Mouse (Mus musculus): Measurements from ENCODE around the gene Rab33b. TPM values are rescaled to one million over a fixed set of nuclear protein-coding genes. Genes with fewer than 3 reads are reported as not detected.
"Not testable (repeated sequence)": the region's sequence is repeated elsewhere in the genome, so short reads cannot be mapped to it uniquely, and the experiment has no call there.

Gene Rab33b
- 27.3 and 27.4 TPM in 2 replicates for polyA plus RNA-seq (2015; fragmentation: Nextera tagmentation; extraction: Ambion mirVana)

DNA sequence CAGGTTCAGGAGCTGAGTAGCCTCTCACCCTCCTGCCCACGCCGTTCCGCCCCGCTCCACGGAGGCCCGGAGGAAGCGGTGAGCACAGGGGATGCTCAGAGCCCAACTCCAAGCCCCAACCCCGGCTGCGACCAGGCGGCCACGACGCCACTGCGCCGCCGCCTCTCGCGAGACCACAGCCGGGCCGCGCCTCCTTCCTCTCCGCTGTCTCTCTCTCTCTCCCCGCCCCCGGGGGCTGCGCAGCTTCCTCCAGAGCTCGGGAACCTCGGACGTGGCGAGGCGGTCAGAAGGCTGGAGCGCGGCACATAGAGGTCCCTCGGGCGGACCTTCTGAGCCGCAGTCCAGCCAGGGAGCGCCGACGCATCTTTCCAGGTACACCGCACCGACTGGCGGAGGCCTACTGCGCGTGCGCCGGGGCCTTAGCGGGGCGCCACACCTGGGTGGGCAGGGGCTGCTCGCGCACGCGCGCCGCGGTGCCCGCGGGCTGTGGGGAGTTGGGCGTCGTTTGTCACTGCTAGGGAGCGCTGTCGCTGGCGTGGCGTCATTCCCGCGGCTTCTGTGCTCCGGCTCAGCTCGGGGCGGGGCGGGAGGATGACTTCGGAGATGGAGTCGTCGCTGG is at the start of gene Rab33b:
Gene Rab33b (plus strand): TSS at position 180 of the 619 bp plus-strand sequence.
- peak within 1 kb of the TSS; percentile 60 for H3K9ac ChIP-seq (replicated peaks)
- peak within 1 kb of the TSS; percentile 95 for H3K27ac ChIP-seq (replicated peaks)
- no peaks in the 10 kb centered on the region for H3K27me3 ChIP-seq (replicated peaks)
- peak within 1 kb of the TSS; percentile 58 for H3K4me3 ChIP-seq (replicated peaks)
- peak; percentile 95 for ATAC-seq (ENCODE audit: low FRiP score)
- peak within 1 kb of the TSS; percentile 83 for H3K4me2 ChIP-seq
- no peaks in the 10 kb centered on the region for H3K9me3 ChIP-seq (replicated peaks)
- under 1% methylated on average over 70 of the region's 70 CpGs for WGBS
- H3K36me3 ChIP-seq = no peaks in the 10 kb centered on the region
- peaks cover 30% of the 10 kb centered on the region for H3K4me1 ChIP-seq

DNA sequence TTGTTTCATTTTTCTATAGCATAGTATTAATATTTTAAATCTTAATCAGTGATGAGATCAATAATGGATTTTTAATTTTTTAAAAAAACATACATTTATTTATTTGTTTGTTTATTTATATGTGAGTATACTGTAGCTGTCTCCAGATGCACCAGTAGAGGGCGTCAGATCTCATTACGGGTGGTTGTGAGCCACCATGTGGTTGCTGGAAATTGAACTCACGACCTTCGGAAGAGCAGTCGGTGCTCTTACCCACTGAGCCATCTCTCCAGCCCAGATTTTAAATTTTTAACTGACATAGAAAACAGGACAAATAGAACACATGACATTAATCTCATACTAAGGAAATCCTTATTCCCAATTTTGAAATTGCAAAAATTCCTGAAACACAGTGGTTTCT is 49.4 kb upstream of the Rab33b start:
- H3K4me2 ChIP-seq; H3K4me1 ChIP-seq; H3K9me3 ChIP-seq (replicated peaks); H3K4me3 ChIP-seq (replicated peaks); H3K27me3 ChIP-seq (replicated peaks); ATAC-seq (ENCODE audit: low FRiP score); H3K27ac ChIP-seq (replicated peaks); H3K36me3 ChIP-seq; H3K9ac ChIP-seq (replicated peaks): not testable (repeated sequence)
- WGBS = 84% methylated on average over 5 of the region's 5 CpGs

- Histone ChIP-seq H3K36me3 (0 out of 2 replicates have a peak, but pooled peaks cover 6% of the 10 kb centered on the region), H3K4me1 (no peaks in the 10 kb centered on the region), H3K4me3 (replicated peaks) (no peak overlapping the region), H3K27ac (replicated peaks) (no peak overlapping the region), H3K4me2 (no peak overlapping the region), H3K27me3 (replicated peaks) (no peaks in the 10 kb centered on the region), H3K9me3 (replicated peaks) (no peaks in the 10 kb centered on the region), H3K9ac (replicated peaks) (no peak overlapping the region)
- WGBS = 67% methylated on average over 3 of the region's 3 CpGs
- no peak for ATAC-seq (ENCODE audit: low FRiP score)
Observed at GRCm38 (mm10) chr3:51434871-51435595, 48.7 kb upstream of the Rab33b start.

DNA sequence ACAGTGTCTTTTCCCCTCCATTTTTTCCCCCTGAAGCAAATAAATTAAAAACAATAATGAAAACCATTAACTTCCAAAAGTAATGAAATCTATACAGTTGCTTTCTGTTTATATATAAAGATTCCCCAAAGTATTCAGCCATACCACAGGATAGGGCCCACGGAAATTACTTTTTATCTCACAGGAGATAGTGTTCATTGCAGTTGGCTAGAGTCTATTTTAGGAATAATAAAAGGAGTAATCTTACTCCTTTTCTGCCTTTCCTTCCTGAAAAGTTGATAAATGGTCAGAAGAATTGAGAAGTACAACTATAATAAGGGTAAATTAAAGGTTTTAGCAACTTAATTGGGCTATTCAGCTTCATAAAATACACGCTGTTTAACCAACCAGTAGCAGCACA is 15.2 kb upstream of the Rab33b start:
- H3K9me3 ChIP-seq (replicated peaks) = no peaks in the 10 kb centered on the region
- H3K36me3 ChIP-seq = peaks cover 63% of the 10 kb centered on the region
- ATAC-seq (ENCODE audit: low FRiP score) = no peak
- WGBS = 92% methylated on average over 2 of the region's 2 CpGs
- no peak overlapping the region for H3K9ac ChIP-seq (replicated peaks)
- H3K4me2 ChIP-seq = no peak overlapping the region
- H3K27me3 ChIP-seq (replicated peaks) = no peaks in the 10 kb centered on the region
- H3K27ac ChIP-seq (replicated peaks) = no peak overlapping the region
- no peaks in the 10 kb centered on the region for H3K4me1 ChIP-seq
- no peak overlapping the region for H3K4me3 ChIP-seq (replicated peaks)

DNA sequence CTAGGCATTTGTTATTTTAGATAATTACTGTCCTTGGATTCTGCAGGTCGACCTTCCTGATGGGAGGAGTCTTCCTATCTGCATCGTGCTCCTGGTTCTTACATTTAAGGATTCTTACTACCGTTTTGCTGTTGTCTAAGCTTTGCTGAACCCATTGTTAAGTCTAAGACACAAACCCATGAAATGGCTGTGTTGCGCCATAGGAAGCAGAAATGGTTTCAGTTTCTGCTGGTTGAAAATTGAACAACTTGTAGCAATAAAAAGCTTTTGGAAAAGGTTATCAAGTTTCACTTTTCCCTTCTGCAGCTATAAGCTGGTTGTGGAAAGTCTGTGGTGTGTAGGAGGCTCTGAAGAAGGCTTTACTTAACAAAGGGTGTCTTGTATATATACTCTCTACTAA is 8.0 kb upstream of the Rab33b start:
- H3K4me1 ChIP-seq = no peaks in the 10 kb centered on the region
- no peaks in the 10 kb centered on the region for H3K9me3 ChIP-seq (replicated peaks)
- H3K9ac ChIP-seq (replicated peaks) = no peak overlapping the region
- no peak overlapping the region for H3K4me2 ChIP-seq
- peaks cover 41% of the 10 kb centered on the region for H3K36me3 ChIP-seq
- 84% methylated on average over 4 of the region's 4 CpGs for WGBS
- no peak for ATAC-seq (ENCODE audit: low FRiP score)
- H3K27me3 ChIP-seq (replicated peaks) = no peaks in the 10 kb centered on the region
- H3K27ac ChIP-seq (replicated peaks) = no peak overlapping the region
- H3K4me3 ChIP-seq (replicated peaks) = no peak overlapping the region

DNA sequence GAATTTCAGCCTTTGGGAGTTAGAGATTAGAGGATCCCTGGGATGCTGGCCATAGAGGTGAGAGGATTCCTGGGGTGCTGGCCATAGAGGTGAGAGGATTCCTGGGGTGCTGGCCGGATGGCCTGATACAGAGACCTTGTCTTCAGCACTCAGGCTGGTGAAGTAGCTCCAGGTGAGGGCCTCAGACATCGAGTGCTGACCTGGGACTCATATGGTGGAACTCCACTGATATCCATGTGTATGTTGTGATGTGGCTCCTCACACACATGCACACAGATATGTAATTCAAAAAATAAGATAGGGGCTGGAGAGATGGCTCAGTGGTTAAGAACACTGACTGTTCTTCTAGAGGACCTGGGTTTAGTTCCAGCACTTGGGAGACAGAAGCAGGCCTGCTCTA is 3.8 kb upstream of the Rab33b start:
- Histone ChIP-seq H3K9me3 (replicated peaks) (no peaks in the 10 kb centered on the region), H3K4me1 (peaks cover 12% of the 10 kb centered on the region), H3K9ac (replicated peaks) (no peak overlapping the region), H3K27me3 (replicated peaks) (no peaks in the 10 kb centered on the region), H3K36me3 (peaks cover 12% of the 10 kb centered on the region), H3K4me2 (no peak overlapping the region), H3K4me3 (replicated peaks) (no peak overlapping the region), H3K27ac (replicated peaks) (no peak overlapping the region)
- ATAC-seq (ENCODE audit: low FRiP score) = no peak
- WGBS = 45% methylated on average over 2 of the region's 2 CpGs

DNA sequence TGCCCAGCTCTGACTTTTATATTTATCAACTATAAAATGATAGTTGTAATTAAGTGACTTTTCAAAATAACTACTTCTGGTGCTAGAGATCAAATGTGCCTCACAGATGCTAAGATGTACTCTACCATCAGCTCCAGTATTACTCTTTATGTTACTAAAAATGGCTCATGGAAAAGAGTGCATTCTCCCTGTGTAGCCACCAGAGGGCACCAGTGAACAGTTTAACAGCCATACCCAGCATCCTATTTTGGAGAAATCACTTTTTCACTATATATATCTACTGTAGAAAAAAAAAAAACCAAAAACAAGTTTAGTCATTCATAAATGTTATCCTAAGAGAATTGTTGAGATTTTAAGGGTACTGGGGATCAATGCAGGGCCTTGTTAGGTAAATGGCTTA is 2.7 kb upstream of the Rab33b start:
- Histone ChIP-seq H3K27ac (replicated peaks) (no peak overlapping the region), H3K4me1 (peaks cover 23% of the 10 kb centered on the region), H3K4me3 (replicated peaks) (no peak overlapping the region), H3K9me3 (replicated peaks) (no peaks in the 10 kb centered on the region), H3K4me2 (no peak overlapping the region), H3K27me3 (replicated peaks) (no peaks in the 10 kb centered on the region), H3K36me3 (peaks cover 2% of the 10 kb centered on the region; the same call in 1 of the 2 replicates), H3K9ac (replicated peaks) (no peak overlapping the region)
- ATAC-seq (ENCODE audit: low FRiP score) = no peak

GRCm38 (mm10) chr3:51481881-51482280 is 1.8 kb upstream of the Rab33b start:
- no peaks in the 10 kb centered on the region for H3K36me3 ChIP-seq
- no peak overlapping the region for H3K4me2 ChIP-seq
- 57% methylated on average over 3 of the region's 3 CpGs for WGBS
- H3K4me3 ChIP-seq (replicated peaks) = no peak overlapping the region
- ATAC-seq (ENCODE audit: low FRiP score) = no peak
- H3K4me1 ChIP-seq = peaks cover 30% of the 10 kb centered on the region
- H3K27ac ChIP-seq (replicated peaks) = no peak overlapping the region
- no peaks in the 10 kb centered on the region for H3K27me3 ChIP-seq (replicated peaks)
- H3K9me3 ChIP-seq (replicated peaks) = no peaks in the 10 kb centered on the region
- no peak overlapping the region for H3K9ac ChIP-seq (replicated peaks)

DNA sequence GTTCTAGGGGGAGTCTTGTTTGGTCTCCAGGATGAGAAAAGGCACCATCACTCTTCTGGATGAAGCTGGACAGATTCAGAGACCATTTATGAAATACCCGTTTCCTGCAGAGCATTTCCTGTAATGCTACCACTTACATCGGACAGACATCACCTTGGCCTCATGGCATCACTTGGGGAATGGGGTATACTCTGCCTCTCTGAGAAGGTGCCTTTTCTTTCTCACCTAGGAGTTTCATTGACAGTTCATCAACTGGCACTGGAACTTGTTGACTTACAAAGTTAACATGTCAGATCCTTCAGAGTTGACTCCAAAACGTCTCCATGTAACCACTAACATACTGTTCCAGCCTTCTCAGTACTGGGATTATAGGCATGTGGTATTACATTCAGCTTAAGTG is 939 bp upstream of the Rab33b start:
- Histone ChIP-seq H3K4me3 (replicated peaks) (peak overlapping the region; percentile 58; the same call in 1 of the 2 replicates), H3K4me1 (peaks cover 30% of the 10 kb centered on the region), H3K36me3 (no peaks in the 10 kb centered on the region), H3K9ac (replicated peaks) (peak overlapping the region; percentile 60; the same call in 1 of the 2 replicates), H3K27me3 (replicated peaks) (no peaks in the 10 kb centered on the region), H3K4me2 (peak overlapping the region; percentile 83), H3K9me3 (replicated peaks) (no peaks in the 10 kb centered on the region), H3K27ac (replicated peaks) (peak overlapping the region; percentile 95)
- ATAC-seq (ENCODE audit: low FRiP score) = no peak
- 80% methylated on average over 3 of the region's 3 CpGs for WGBS

DNA sequence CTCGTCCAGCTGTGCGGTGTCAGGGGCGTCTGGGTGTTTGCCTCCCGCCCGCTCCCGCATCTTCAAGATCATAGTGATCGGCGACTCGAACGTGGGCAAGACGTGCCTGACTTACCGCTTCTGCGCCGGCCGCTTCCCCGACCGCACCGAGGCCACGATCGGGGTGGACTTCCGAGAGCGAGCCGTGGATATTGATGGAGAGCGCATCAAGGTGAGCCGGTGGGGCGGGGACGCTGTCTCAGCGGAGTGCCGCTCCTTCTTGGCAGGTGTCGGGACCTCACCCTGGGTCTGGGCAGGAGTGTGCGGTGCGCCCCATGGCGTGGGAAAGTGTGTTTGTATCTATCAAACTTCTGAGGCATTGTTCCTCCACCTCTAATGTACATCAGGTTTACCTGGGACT is 650 bp downstream of the Rab33b start:
- Histone ChIP-seq H3K36me3 (no peaks in the 10 kb centered on the region), H3K4me3 (replicated peaks) (peak overlapping the region; percentile 58), H3K27ac (replicated peaks) (peak overlapping the region; percentile 95), H3K9ac (replicated peaks) (peak overlapping the region; percentile 60), H3K4me1 (peaks cover 30% of the 10 kb centered on the region), H3K4me2 (peak overlapping the region; percentile 83), H3K9me3 (replicated peaks) (no peaks in the 10 kb centered on the region), H3K27me3 (replicated peaks) (no peaks in the 10 kb centered on the region)
- WGBS = under 1% methylated on average over 33 of the region's 33 CpGs
- ATAC-seq (ENCODE audit: low FRiP score) = 0 out of 2 replicates have a peak, but pooled peaks have one; percentile 48

DNA sequence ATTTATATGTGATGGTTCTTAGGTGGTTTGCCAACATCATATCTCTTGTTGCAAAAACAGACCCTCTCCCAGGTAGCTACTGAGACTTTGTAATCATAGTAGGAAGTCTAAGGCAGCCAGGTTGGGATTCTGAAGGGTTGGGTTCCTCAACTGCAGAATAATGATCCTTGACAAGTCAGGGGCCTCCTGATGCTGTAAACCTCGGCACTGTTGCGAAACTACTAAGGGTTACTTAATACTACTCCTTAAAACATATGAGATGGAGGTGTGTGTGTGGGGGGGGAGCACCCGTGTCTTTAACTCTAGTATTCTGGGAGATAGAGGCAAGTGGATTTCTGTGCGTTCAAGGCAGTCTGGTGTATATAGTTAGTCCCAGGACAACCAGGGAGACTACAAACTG is 1.6 kb downstream of the Rab33b start:
- WGBS = 85% methylated on average over 4 of the region's 4 CpGs
- Histone ChIP-seq H3K9me3 (replicated peaks) (no peaks in the 10 kb centered on the region), H3K36me3 (no peaks in the 10 kb centered on the region)

More for the DNA sequence above, 1.6 kb downstream of the Rab33b start:
- no peak overlapping the region for H3K27ac ChIP-seq (replicated peaks)
- peak overlapping the region; percentile 58 for H3K4me3 ChIP-seq (replicated peaks)
- H3K27me3 ChIP-seq (replicated peaks) = no peaks in the 10 kb centered on the region
- peak overlapping the region; percentile 83 for H3K4me2 ChIP-seq
- no peak for ATAC-seq (ENCODE audit: low FRiP score)
- peak overlapping the region; percentile 60; the same call in 1 of the 2 replicates for H3K9ac ChIP-seq (replicated peaks)
- peaks cover 30% of the 10 kb centered on the region for H3K4me1 ChIP-seq
